Mouse (Mus musculus) B cell, adult 67 days (primary cell): ENCODE data around the gene Gba. TPM values are rescaled to one million over a fixed set of nuclear protein-coding genes. Genes with fewer than 3 reads are reported as not detected.

Experiments
- total RNA-seq, 2 experiments: library from RNA; stranded (reverse); gene quantifications; 4 replicates each; pipeline ENCODE4 v1.2.4; 2023

Gene Gba
- total RNA-seq, result 10 to 100 TPM; 89.2 to 94.7 TPM

DNA sequence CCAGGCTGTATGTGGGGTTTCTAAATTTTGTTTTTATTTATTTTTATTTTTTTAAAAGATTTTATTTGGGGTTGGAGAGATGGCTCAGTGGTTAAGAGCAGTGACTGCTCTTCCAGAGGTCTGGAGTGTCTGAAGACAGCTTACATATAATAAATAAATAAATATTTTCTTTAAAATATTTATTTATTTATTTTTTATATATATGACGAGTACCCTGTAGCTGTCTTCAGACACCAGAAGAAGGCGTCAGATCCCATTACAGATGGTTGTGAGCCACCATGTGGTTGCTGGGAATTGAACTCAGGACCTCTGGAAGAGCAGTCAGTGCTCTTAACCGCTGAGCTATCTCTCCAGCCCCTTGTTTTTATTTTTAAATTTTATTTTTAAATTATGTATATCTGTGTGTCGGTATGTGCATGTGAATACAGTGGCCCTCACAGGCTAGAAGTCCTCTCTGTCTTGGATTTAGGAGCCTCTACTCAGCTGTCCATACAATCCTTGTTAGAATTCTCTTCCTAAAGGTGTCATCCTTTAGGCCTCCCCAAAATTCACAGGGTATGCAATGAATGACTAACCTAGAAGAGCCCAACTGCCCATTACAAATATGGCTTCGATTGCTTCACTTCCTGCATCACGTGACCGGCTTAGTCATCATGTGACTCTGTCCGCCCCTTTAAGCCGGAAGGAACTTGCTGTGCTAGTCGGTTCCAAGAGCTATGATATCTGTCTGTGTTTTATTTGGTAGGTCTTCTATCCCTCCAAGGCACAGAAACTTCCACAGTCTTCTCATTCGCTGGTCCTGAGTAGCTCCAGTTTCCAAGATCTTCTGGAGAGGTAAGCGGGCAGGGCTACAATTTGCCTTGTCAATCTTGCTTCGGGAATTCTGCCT is at the start of gene Gba:
Gene Gba, plus strand, starts transcription at position 676 of the 889 bp plus-strand sequence.

DNA sequence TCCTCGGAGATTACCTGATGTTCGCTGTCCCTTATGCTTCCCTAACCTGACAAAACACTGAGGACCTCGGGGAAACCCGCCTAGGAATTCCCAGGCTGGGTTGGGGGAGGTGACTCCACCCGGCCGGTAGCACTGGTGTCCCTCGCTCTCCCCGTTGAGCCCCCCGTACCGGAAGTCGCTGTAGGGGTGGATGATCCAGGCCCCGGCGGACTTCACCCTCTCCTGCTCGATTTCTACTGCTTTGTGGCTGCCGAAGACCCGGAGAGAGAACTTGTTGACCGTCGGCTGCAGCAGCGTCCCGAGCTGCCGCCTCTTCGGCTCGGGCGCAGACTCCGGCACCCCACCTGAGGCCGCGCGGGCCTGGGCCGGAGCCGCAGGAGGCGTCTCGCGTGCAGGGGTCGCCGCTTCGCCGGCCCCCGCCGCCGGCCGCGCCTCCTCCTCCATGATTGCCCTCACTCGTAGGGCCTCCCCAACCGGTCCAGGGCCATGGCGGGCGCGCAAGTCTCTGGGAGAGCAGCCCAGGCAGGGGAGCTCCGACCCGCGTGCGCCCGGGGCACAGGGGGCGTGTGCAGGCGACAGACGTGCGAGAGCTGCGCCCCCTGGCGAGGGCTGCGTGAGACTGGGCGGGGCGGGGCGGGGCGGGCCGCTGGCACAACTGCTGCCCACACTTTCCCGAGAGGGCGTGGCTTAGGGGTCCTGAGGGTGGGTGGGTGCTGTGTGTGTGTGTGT is 42.9 kb upstream of the Gba start, which contains the start of gene Hcn3:
Gene Hcn3, minus strand, starts transcription at position 581 of the 729 bp plus-strand sequence.

GRCm38 (mm10) chr3:89164506-89165267 is 38.0 kb upstream of the Gba start, which contains the start of gene Clk2:
Gene Clk2, plus strand, starts transcription at chr3:89164795.

GRCm38 (mm10) chr3:89177242-89178106 is 25.3 kb upstream of the Gba start, which contains the start of gene Scamp3:
Gene Scamp3, plus strand, starts transcription at chr3:89177473.

DNA sequence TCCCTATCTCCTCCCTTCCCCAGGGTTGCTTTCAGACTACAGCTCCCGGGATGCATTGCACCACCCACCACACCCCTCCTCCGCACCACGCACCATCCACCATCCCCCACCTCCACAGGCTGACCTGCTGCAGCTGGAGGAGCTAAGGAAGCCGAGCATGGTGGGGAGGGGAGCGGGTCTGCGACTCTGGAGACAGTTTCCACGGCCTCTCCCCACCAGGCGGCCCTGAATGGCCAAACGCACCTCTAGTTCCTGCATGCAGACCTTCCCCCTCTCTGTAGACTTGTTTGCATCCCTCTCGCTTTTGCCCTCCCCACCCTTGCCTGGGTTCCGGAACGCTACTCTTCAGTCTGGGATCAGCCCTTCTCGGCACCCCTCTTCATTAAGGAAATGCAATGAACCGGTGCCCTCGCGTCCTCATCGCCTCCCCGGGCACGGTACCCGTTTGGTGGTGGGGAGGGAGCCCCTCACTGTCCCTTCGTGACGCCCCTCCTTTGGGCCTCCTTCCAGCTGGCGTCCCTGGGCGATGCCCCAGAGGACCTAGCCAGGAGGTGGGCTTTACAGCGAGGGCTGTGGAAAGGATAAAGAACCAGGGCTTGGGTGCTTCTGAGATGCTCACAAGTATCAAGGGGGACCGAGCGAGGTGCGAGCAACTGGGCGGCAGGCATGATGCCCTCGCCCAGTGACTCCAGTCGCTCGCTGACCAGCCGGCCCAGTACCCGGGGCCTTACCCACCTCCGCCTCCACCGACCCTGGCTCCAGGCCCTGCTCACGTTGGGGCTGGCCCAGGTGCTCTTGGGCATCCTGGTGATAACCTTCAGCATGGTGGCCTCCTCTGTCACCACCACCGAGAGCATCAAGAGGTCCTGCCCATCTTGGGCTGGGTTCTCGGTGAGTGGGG is 19.4 kb upstream of the Gba start, which contains the start of gene Fam189b:
Gene Fam189b, plus strand, starts transcription at position 86 of the 901 bp plus-strand sequence.

DNA sequence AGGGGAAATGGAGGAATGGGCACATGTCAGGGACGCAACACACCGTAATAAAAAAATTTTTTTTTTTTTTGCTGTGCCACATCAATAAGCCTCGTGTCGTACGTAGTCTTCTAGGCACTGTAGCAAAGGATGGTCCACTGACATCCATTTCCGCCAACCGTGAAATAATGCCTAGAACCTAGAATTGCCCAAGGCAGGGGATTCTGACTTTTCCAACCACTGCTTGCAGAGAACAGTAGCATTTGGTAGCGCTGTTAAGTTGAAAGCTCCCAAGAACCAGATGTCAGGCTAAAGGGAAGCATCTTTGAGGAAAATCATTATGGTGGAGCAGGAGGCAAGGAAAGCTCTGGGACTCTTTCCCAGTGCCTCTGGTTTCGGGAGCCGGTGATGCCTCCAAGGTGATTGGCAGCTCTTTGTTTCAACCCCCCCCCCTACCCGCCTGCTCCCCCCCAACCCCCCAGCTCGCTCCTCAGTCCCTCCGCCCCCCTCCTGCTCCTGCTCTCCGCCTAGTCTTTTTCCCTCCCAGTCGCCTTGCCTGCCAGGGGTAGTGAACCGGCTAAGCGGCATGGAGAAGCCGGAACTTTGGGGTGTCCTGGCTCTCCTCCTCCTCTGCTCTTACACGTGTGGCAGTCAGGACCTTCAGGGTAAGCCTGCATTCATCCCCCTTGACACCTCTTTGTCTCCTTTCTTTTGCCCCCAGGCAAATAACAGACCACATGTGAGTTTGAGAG is 12.1 kb downstream of the Gba start, which contains the start of gene Thbs3:
Gene Thbs3, plus strand, starts transcription at position 500 of the 731 bp plus-strand sequence.

DNA sequence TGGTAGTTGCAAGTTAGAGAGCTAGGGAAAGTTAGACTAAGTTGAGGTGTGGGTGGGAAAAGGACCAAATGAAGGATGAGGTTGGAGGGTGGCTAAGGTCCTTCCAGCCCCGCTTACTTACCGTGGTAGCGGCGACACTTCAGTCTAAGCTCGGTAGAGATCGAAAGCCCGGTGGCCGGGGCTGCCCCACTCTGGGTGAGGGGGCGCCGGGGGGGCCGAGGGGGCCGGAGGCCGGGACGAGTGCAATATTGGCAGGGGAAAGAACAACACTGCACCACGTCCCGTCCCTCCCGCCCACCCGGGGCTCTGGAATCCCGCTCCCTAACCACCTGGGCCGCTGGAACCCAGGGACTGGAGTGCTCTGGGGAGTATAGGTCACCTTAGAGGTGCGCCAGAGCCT is 24.2 kb downstream of the Gba start, which contains the start of gene Mtx1:
Gene Mtx1, minus strand, starts transcription at position 189 of the 400 bp plus-strand sequence.

DNA sequence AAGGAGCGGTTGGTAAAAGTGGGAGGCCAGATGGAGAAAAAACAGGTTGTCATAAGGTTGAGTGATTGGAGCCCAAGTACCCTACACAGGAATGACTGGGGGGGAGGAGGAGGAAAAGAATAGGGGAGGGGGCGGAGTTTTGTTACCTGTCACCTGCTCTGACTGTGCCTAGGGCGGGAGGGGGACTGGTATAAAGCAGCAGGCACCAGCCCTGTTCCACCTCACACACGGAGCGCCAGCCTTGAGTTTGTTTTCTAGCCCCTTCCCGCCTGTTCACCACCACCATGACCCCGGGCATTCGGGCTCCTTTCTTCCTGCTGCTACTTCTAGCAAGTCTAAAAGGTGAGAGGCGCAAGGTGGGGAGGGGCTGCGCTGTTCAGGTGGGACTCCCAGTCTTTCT is 26.1 kb downstream of the Gba start, which contains the start of gene Muc1:
Gene Muc1, plus strand, starts transcription at position 222 of the 400 bp plus-strand sequence.

DNA sequence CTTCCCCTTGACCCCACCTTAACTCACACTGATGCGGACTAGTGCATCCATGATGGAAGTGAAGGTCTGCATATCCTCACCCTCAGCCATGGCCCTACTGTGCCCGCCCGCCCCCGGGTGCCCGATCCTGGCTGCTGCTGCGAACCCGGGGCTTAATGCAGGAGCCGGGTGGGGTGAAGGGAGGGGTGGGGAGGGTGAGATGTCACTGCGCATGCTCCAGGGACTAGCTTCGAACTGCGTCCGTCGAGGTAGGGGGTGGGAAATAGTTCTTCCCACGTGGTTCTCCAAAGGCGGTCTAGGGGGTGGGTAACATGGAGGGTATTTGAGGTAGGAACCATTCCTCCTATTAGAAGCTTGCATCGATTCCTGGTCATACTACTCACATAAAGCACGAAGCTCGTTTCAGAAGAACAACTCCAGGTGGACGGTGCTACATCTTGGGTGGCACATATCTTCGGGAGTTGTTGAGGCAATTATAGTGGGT is 43.0 kb downstream of the Gba start, which contains the start of gene Krtcap2:
Gene Krtcap2, plus strand, starts transcription at position 279 of the 484 bp plus-strand sequence.

GRCm38 (mm10) chr3:89246261-89247100 is 43.8 kb downstream of the Gba start, which contains the start of gene Trim46:
Gene Trim46, minus strand, starts transcription at chr3:89246309.

Other genes starting within 250 kb of the Gba start
- gene Rusc1, start 109.6 kb upstream of the Gba start, total RNA-seq, result 10 to 100 TPM; 52.2 to 54.5 TPM
- gene Gm43738, start 101.8 kb upstream of the Gba start, total RNA-seq, result not detected
- 10 to 100 TPM; 19.8 to 21.0 TPM for gene Fdps, start 101.0 kb upstream of the Gba start, total RNA-seq
- not detected for gene Pklr, start 66.8 kb upstream of the Gba start, total RNA-seq
- gene Hcn3, start 42.7 kb upstream of the Gba start, total RNA-seq, result 1 to 10 TPM; 2.7 to 4.7 TPM
- 100 to 1,000 TPM; 162 to 174 TPM for gene Clk2, start 38.1 kb upstream of the Gba start, total RNA-seq
- gene Scamp3, start 25.5 kb upstream of the Gba start, total RNA-seq, result 100 to 1,000 TPM; 108 to 133 TPM
- 10 to 100 TPM; 22.6 to 25.4 TPM for gene Fam189b, start 19.8 kb upstream of the Gba start, total RNA-seq
- gene Thbs3, start 12.3 kb downstream of the Gba start, total RNA-seq, result 1 to 10 TPM; 6.8 to 9.9 TPM
- gene Mtx1, start 24.2 kb downstream of the Gba start, total RNA-seq, result 100 to 1,000 TPM; 144 to 228 TPM
- 1 to 10 TPM; 1.1 to 1.3 TPM for gene Muc1, start 26.1 kb downstream of the Gba start, total RNA-seq
- 100 to 1,000 TPM in 1 of 2 experiments, 10 to 100 TPM in 1; 97.1 to 103 TPM for gene Krtcap2, start 43.0 kb downstream of the Gba start, total RNA-seq
- 1 to 10 TPM; 4.8 to 5.0 TPM for gene Trim46, start 43.4 kb downstream of the Gba start, total RNA-seq
- gene Dpm3, start 56.4 kb downstream of the Gba start, total RNA-seq, result 10 to 100 TPM; 76.7 to 98.6 TPM
- 100 to 1,000 TPM; 163 to 165 TPM for gene Slc50a1, start 67.6 kb downstream of the Gba start, total RNA-seq
- gene Efna1, start 78.2 kb downstream of the Gba start, total RNA-seq, result 1 to 10 TPM; 1.6 to 3.7 TPM
- not detected for gene Efna3, start 120.0 kb downstream of the Gba start, total RNA-seq
- under 1 TPM in 1 of 2 experiments, not detected in 1; 0.67 TPM for gene Efna4, start 135.1 kb downstream of the Gba start, total RNA-seq
- 1 to 10 TPM; 7.2 to 7.7 TPM for gene Adam15, start 147.1 kb downstream of the Gba start, total RNA-seq
- not detected for gene Dcst2, start 159.0 kb downstream of the Gba start, total RNA-seq
- gene Dcst1, start 162.3 kb downstream of the Gba start, total RNA-seq, result not detected
- 10 to 100 TPM; 55.7 to 72.5 TPM for gene Zbtb7b, start 191.8 kb downstream of the Gba start, total RNA-seq
- gene Lenep, start 199.9 kb downstream of the Gba start, total RNA-seq, result 1 to 10 TPM in 1 of 2 experiments, not detected in 1; 1.3 TPM
- 10 to 100 TPM; 43.0 to 56.7 TPM for gene Flad1, start 208.9 kb downstream of the Gba start, total RNA-seq
- gene Cks1b, start 215.5 kb downstream of the Gba start, total RNA-seq, result 1 to 10 TPM; 3.7 to 9.7 TPM
- 10 to 100 TPM; 88.3 to 90.4 TPM for gene Shc1, start 215.5 kb downstream of the Gba start, total RNA-seq
- gene Pygo2, start 227.3 kb downstream of the Gba start, total RNA-seq, result 10 to 100 TPM; 39.2 to 42.5 TPM
- gene Pbxip1, start 233.8 kb downstream of the Gba start, total RNA-seq, result 100 to 1,000 TPM; 134 TPM